Mouse (Mus musculus) CH12.LX (cell line): ENCODE measurements around the gene Itih4. TPM values are rescaled to one million over a fixed set of nuclear protein-coding genes. Genes with fewer than 3 reads are reported as not detected.

Source experiments
- DNase-seq: peaks from one replicate; pipeline ENCODE4 v3.0.0-alpha.2; 2013; ENCODE audit errors: extremely low read depth
- H3K27ac ChIP-seq: 2 replicates; pipeline ENCODE4 v1.5.1; 2012; ENCODE audit warnings: low read depth, mild to moderate bottlenecking, control low read depth, moderate library complexity; ENCODE audit not compliant: insufficient read depth
- H3K27me3 ChIP-seq: replicated peaks from 2 replicates; pipeline ENCODE3; 2012; ENCODE audit warnings: inconsistent platforms
- H3K36me3 ChIP-seq, 2 experiments: replicated peaks in 1 of 2; 2 replicates each; pipeline versions ENCODE3 to v1.6.1; 2012; ENCODE audit warnings: inconsistent platforms in 1 of 2, low read length in 1 of 2, mild to moderate bottlenecking in 1 of 2, mixed read lengths in 1 of 2, moderate library complexity in 1 of 2; ENCODE audit not compliant: control insufficient read depth in 1 of 2, insufficient read depth in 1 of 2
- H3K4me1 ChIP-seq, 2 experiments: 2 replicates each; pipeline ENCODE4 v1.6.1; 2012; ENCODE audit warnings: inconsistent platforms in 1 of 2, moderate library complexity in 1 of 2; ENCODE audit not compliant: insufficient read depth in 2 of 2, control insufficient read depth in 1 of 2
- H3K4me2 ChIP-seq: 2 replicates; pipeline ENCODE4 v1.6.1; 2012; ENCODE audit warnings: low read depth, mild to moderate bottlenecking, control low read depth; ENCODE audit not compliant: poor library complexity, insufficient read depth, severe bottlenecking
- H3K4me3 ChIP-seq, 3 experiments: fragments of 150-350 bp in 1 of 3; sonication (generic) in 1 of 3; replicated peaks in 1 of 3; 2 replicates each; pipeline versions ENCODE3 to v1.5.1; 2011 to 2012; ENCODE audit warnings: low read depth in 2 of 3, low read length in 2 of 3, mild to moderate bottlenecking in 2 of 3, moderate library complexity in 2 of 3, control low read depth in 1 of 3, improper control_type of control experiment in 1 of 3, inconsistent platforms in 1 of 3, mixed read lengths in 1 of 3; ENCODE audit not compliant: poor library complexity in 1 of 3
- H3K79me2 ChIP-seq: replicated peaks from 2 replicates; pipeline ENCODE4 v1.6.1; 2012; ENCODE audit warnings: mild to moderate bottlenecking, moderate library complexity; ENCODE audit not compliant: control insufficient read depth, poor library complexity, insufficient read depth, severe bottlenecking; ENCODE audit errors: extremely low read depth
- H3K9ac ChIP-seq: 2 replicates; pipeline ENCODE4 v1.6.1; 2012; ENCODE audit warnings: low read depth, mild to moderate bottlenecking, control low read depth, moderate library complexity; ENCODE audit not compliant: insufficient read depth
- H3K9me3 ChIP-seq: replicated peaks from 2 replicates; pipeline ENCODE3; 2012; ENCODE audit warnings: low read length, inconsistent platforms, mixed read lengths
- ELF1 ChIP-seq: IDR thresholded peaks from 2 replicates; pipeline ENCODE4 v1.6.1; 2014; ENCODE audit warnings: low read depth, mild to moderate bottlenecking, inconsistent platforms, low read length, improper control_type of control experiment
- EP300 ChIP-seq: IDR thresholded peaks from 2 replicates; pipeline ENCODE4 v1.6.1; 2011; ENCODE audit warnings: low read length, improper control_type of control experiment
- ETS1 ChIP-seq: conservative IDR thresholded peaks from 2 replicates; pipeline ENCODE4 v1.6.1; 2012; ENCODE audit warnings: low read depth, mild to moderate bottlenecking, inconsistent platforms, low read length, improper control_type of control experiment, moderate library complexity
- HCFC1 ChIP-seq: IDR thresholded peaks from 2 replicates; pipeline ENCODE4 v1.6.1; 2012; ENCODE audit warnings: low read depth, mild to moderate bottlenecking, inconsistent platforms, low read length, improper control_type of control experiment
- KAT2A ChIP-seq: IDR thresholded peaks from 2 replicates; pipeline ENCODE4 v1.6.1; 2012; ENCODE audit warnings: low read length, improper control_type of control experiment, inconsistent platforms; ENCODE audit not compliant: insufficient replicate concordance
- MAFK ChIP-seq: IDR thresholded peaks from 2 replicates; pipeline ENCODE4 v1.6.1; 2011; ENCODE audit warnings: low read length, improper control_type of control experiment; ENCODE audit not compliant: insufficient replicate concordance
- MAX ChIP-seq: IDR thresholded peaks from 2 replicates; pipeline ENCODE4 v1.6.1; 2011; ENCODE audit warnings: low read length, improper control_type of control experiment
- MEF2A ChIP-seq: IDR thresholded peaks from 2 replicates; pipeline ENCODE4 v1.6.1; 2014; ENCODE audit warnings: low read depth, mild to moderate bottlenecking, inconsistent platforms, low read length, improper control_type of control experiment, borderline replicate concordance
- MYC ChIP-seq: IDR thresholded peaks from 2 replicates; pipeline ENCODE4 v1.6.1; 2011; ENCODE audit warnings: low read depth, mild to moderate bottlenecking, improper control_type of control experiment, low read length
- NELFE ChIP-seq: IDR thresholded peaks from 2 replicates; pipeline ENCODE4 v1.6.1; 2011; ENCODE audit warnings: low read depth, low read length, improper control_type of control experiment
- POLR2A ChIP-seq: IDR thresholded peaks from 2 replicates; pipeline ENCODE4 v1.6.1; 2011; ENCODE audit warnings: low read depth, mild to moderate bottlenecking, improper control_type of control experiment, low read length
- TBP ChIP-seq: conservative IDR thresholded peaks from 2 replicates; pipeline ENCODE4 v1.6.1; 2011; ENCODE audit warnings: low read depth, low read length, improper control_type of control experiment
- TCF12 ChIP-seq: IDR thresholded peaks from 2 replicates; pipeline ENCODE4 v1.6.1; 2014; ENCODE audit warnings: low read depth, mild to moderate bottlenecking, inconsistent platforms, low read length, improper control_type of control experiment
- ZKSCAN1 ChIP-seq: IDR thresholded peaks from 2 replicates; pipeline ENCODE4 v1.6.1; 2012; ENCODE audit warnings: low read depth, inconsistent platforms, low read length, improper control_type of control experiment, borderline replicate concordance
- dilution Hi-C: fragments of 300-500 bp; cut with MboI; formaldehyde crosslinking; loops from 2 replicates; pipeline ENCODE4 v1.14.3; 2020; ENCODE audit warnings: low sequenced_read_pairs; ENCODE audit not compliant: extremely low pct_unique_long_range_greater_than_20kb, extremely low pct_ligation_motif_present
- in situ Hi-C: fragments of 300-500 bp; cut with MboI; formaldehyde crosslinking; loops from 3 replicates; pipeline ENCODE4 v1.14.3; 2019; ENCODE audit warnings: low sequenced_read_pairs, low pct_ligation_motif_present, low pct_unique_long_range_greater_than_20kb, mixed read lengths
- polyA plus RNA-seq: library from polyadenylated mRNA; unstranded; fragments of >175 nt; gene quantifications from 2 replicates; pipeline ENCODE4 v1.2.1, GENCODE M21; 2012; ENCODE audit warnings: low read depth; ENCODE audit not compliant: insufficient read length
- total RNA-seq, 2 experiments: library from RNA; depleted of rRNA; stranded (reverse); fragments of 300-350 nt in 1 of 2; fragments of >200 nt in 1 of 2; gene quantifications; 2 replicates each; pipeline ENCODE4 v1.2.3; 2012 to 2014

The Itih4 gene
- total and polyA plus RNA-seq, 3 experiments, result not detected

DNA sequence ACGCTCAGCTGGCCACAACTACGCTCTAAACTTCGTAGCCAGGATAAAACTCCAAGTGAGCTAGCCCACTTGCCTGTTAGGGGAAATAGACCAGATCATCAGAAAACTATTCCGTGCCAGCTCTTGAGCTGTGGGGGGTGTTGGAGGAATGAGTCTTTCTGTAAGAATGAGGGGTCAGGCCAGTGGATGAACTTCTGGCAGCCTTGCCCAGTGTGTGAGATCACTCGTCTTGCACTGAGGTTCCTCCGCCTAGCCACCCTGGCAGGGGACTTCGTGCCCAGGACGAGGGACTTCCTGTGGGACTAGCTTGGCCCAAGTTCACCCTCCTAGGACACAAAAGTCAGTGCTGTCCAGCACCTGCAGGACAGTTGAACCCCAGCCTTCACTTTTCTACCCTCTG is 18.0 kb downstream of the Itih4 start:
- Histone ChIP-seq H3K9ac (no peak overlapping the region), H3K4me2 (no peak overlapping the region), H3K27me3 (peaks cover 18% of the 10 kb centered on the region), H3K36me3 (no peaks in the 10 kb centered on the region), H3K9me3 (peaks cover 6% of the 10 kb centered on the region), H3K79me2 (no peaks in the 10 kb centered on the region), H3K4me1 (peaks cover 4 to 7% of the 10 kb centered on the region in 2 experiments), H3K4me3 (no peak overlapping the region), H3K27ac (no peak overlapping the region)
- dilution Hi-C loops, result no loop called here
- TF ChIP-seq MAFK (no peak), EP300 (no peak), ETS1 (no peak)
- in situ Hi-C loops, result no loop called here
- DNase-seq, result no peak

DNA sequence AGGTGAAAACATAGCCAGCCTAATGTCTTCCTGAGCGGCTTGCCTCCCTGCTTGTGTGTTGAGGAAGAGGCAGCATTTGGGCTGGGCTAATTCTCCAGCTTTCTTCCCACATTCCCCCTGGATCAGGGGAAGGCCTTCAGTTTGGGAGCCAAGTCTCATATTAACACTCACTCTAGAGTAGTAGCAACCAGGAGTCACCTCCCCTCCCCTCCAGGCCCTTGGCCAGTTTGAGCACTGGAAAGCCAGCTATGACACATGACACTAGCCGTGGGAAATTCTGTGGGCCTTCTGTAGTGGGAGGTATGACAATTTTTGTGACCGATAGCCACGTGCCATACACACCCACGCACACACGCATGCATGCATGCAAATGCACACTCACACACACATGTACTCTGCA is 19.7 kb downstream of the Itih4 start:
- in situ Hi-C loops, result no loop called here
- Histone ChIP-seq H3K9ac (no peak overlapping the region), H3K4me3 (no peak overlapping the region)

DNA sequence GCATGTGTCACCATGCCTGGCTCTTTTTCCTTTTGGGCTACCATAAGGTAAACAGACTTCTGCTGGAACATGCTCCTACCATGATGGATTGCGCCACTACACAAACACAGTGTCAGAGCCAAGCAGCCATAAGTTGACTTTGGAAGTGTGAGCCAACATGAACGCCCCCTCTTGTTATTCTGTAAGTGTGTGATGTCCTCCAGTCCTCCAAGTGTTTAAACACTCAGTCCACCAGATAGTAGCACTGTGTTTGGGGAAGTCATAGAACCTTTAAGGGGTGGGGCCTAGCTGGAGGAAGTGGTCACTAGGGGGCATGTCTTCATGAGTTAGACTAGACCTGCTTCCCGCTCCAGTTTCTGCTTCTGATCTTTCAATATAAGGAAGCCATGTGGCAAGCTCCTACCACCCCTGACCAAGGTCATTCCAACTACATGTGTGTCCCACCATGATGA is 21.6 kb downstream of the Itih4 start:
- H3K9me3 ChIP-seq, result no peaks in the 10 kb centered on the region
- H3K27ac ChIP-seq, result no peak overlapping the region
- H3K4me1 ChIP-seq, result peaks cover 4 to 7% of the 10 kb centered on the region in 2 experiments
- no peaks in the 10 kb centered on the region for H3K36me3 ChIP-seq
- H3K4me3 ChIP-seq, result no peak overlapping the region
- no peak overlapping the region for H3K9ac ChIP-seq
- in situ Hi-C loops, result no loop called here
- H3K27me3 ChIP-seq, result no peaks in the 10 kb centered on the region
- H3K79me2 ChIP-seq, result no peaks in the 10 kb centered on the region
- dilution Hi-C loops, result no loop called here
- peak; percentile 47; the same call in 1 of the 2 replicates for TF ChIP-seq NELFE
- TF ChIP-seq ZKSCAN1, result no peak
- 0 out of 2 replicates have a peak, but pooled peaks have one; percentile 28 for TF ChIP-seq TBP
- TF ChIP-seq HCFC1, result peak; percentile 35; the same call in 1 of the 2 replicates
- no peak for TF ChIP-seq MYC
- peak; percentile 53 for TF ChIP-seq POLR2A
- TF ChIP-seq ELF1, result peak; percentile 34; the same call in 1 of the 2 replicates
- TF ChIP-seq MAX, result peak; percentile 53; the same call in 1 of the 2 replicates
- no peak overlapping the region for H3K4me2 ChIP-seq
- DNase-seq, result peak; percentile 50

More for the DNA sequence above, 19.7 kb downstream of the Itih4 start:
- dilution Hi-C loops, result no loop called here
- Histone ChIP-seq H3K27me3 (peaks cover 5% of the 10 kb centered on the region), H3K4me2 (no peak overlapping the region), H3K9me3 (no peaks in the 10 kb centered on the region)
- no peak for DNase-seq
- TF ChIP-seq NELFE, result no peak
- no peak for TF ChIP-seq MAX
- TF ChIP-seq ELF1, result no peak
- TF ChIP-seq TCF12, result no peak
- no peak for TF ChIP-seq POLR2A
- TF ChIP-seq HCFC1, result no peak
- TF ChIP-seq KAT2A, result no peak
- TF ChIP-seq MEF2A, result no peak
- TF ChIP-seq ZKSCAN1, result no peak
- TF ChIP-seq, all 38 proteins: peak for 0
- H3K27ac ChIP-seq, result no peak overlapping the region
- H3K4me1 ChIP-seq, result peaks cover 4 to 7% of the 10 kb centered on the region in 2 experiments
- no peaks in the 10 kb centered on the region for H3K36me3 ChIP-seq
- no peaks in the 10 kb centered on the region for H3K79me2 ChIP-seq
